Mouse (Mus musculus): ENCODE data around the gene Troap.

DNA sequence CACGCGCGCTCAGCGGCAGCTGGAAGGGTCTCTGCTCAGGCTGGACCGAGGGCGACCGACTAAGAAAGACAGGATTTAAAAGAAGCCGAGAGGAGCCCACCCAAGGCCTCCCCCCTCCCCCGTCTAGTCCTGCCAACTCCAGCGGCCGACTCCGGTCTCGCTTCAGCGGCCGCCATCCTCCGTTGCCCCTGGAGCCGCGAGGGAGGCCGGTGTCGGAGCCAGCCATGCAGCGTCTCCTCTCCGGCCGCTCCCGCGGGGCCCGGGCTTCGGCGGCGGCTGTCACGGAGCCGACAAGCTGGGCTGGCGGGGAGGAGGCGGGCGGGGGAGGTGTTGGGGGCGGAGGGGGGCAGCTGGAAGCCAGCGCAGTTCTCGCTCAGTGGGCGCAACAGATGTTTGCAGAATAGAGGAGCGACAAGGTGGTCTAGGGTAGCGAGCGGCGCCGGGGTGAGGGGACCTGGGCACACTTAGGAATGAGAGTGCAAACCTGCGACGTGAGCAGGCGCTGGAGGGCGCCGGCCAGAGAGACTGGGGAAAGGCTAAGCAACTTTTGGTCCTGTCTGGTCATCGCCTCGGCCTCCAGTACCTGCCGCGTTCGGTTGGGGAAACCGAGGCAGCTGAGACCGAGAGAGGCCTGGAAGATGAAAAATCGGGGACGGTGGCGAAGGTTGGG lies 22.6 kb downstream of the Troap start:
- no peak for TF ChIP-seq CTCF (IDR thresholded peaks at IDR 0.05; ENCODE audit: control insufficient read depth, insufficient read depth, insufficient read length)
- TF ChIP-seq FOSL1 (IDR thresholded peaks at IDR 0.05; ENCODE audit: insufficient read depth, low read length, poor library complexity, severe bottlenecking), result no peak
- no peak for TF ChIP-seq MAX (IDR thresholded peaks at IDR 0.05)
- TF ChIP-seq MYOD1 (IDR thresholded peaks at IDR 0.05; ENCODE audit: control insufficient read depth, insufficient read length, low read depth), result no peak
- TF ChIP-seq USF1 (IDR thresholded peaks at IDR 0.05; ENCODE audit: low read depth), result no peak
- no peak for TF ChIP-seq MYOG (IDR thresholded peaks at IDR 0.05; ENCODE audit: control insufficient read depth, extremely low read depth, insufficient read length)

Measured in C2C12 (cell line).